Mouse (Mus musculus): Measurements from ENCODE around the gene Gm49393. TPM values are rescaled to one million over a fixed set of nuclear protein-coding genes. Genes with fewer than 3 reads are reported as not detected.

Gm49393 gene
- polyA plus RNA-seq, 1 experiment from 2014 or later = not detected

DNA sequence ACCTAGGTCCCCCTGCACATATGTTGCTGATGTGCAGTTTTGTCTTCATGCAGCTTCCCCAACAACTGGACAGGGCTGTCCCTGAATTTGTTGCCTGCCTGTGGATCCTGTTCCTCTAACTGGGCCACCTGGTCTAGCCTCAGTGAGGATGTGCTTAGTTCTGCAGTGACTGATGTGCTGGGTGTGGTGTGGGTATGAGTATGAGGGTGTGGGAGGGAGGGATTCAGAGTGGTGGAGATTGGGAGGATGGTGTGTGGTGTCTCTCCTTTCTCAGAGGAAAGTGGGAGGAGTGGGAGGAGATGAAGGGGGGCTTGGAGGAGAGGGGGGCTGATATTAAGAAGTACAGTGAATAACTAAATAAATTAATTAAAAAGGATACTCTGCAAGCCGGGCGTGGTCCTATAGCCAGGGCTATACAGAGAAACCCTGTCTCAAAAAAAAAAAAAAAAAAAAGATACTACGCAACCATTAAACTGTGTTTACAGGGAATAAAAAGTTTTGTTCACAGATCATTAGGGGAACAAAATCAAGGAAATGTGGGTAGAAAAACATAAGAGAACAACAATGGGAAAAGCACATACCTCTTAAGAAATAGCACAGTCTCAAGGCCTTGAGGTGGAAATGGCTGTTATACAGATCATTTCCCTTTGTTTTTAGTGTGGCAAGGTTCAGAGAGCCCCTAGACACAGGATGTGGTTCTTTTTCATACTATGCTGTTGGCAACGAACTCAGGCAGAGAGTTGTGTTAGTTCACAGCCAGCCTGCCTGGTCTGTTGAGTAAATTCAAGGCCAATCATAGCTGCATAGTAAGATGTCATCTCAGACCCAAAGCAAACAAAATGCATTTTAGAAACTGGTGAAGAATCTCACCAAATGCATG lies 86.9 kb downstream of the Gm49393 start:
- no peak overlapping the region for H3K27ac ChIP-seq
- no peak for ATAC-seq (ENCODE audit: insufficient number of reproducible peaks, insufficient read depth, low FRiP score, low TSS enrichment, low read depth)
- no peak overlapping the region for H3K9ac ChIP-seq
- H3K4me3 ChIP-seq = no peak overlapping the region
- H3K27me3 ChIP-seq = no peaks in the 10 kb centered on the region
- H3K36me3 ChIP-seq = no peaks in the 10 kb centered on the region
- WGBS = 85% methylated on average over 4 of the region's 4 CpGs
- H3K9me3 ChIP-seq = no peaks in the 10 kb centered on the region
- no peak overlapping the region for H3K4me2 ChIP-seq
- no peaks in the 10 kb centered on the region for H3K4me1 ChIP-seq

DNA sequence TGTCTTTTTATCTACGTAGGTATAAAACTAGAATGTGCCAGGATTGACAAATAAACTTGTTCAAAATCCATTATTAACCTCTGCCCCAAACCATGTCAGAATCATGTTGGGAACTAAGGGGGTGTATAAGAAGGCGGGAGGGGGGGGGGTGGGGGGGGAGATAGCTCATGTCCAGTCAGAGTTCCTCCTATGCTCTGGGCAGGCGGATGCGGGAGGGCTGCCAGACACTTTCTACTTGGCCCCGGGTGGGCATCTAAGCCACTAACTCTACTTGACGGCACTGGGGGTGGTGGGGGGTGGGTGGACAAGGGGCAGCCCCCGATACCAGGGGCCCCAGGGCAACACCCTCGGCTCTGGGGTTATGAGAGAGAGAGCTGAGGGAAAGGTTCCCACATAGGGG lies 92.2 kb downstream of the Gm49393 start:
- Histone ChIP-seq H3K27me3 (no peaks in the 10 kb centered on the region), H3K36me3 (no peaks in the 10 kb centered on the region), H3K4me2 (no peak overlapping the region), H3K4me3 (no peak overlapping the region), H3K9ac (no peak overlapping the region), H3K27ac (no peak overlapping the region), H3K9me3 (no peaks in the 10 kb centered on the region), H3K4me1 (no peaks in the 10 kb centered on the region)
- ATAC-seq (ENCODE audit: insufficient number of reproducible peaks, insufficient read depth, low FRiP score, low TSS enrichment, low read depth) = no peak
- 80% methylated on average over 8 of the region's 8 CpGs for WGBS

DNA sequence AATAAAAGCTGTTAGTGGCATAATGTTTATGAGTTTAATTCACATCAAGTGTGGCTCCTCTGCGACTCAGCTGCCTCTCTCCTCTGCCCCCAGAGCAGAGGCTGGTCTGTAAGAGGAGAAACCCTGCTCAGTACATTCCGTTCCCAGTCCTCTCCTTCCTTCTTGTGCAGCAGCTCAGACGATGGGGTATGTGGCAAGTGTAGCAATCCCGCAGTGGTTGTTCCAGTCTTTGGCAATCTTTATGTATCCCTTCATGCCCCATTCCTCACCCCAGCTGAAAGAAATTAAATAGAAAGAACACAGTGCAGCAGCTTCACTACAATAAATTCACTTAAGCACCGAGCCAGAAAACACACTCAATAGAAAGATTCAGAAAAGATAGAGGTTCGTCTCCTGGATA lies 92.7 kb downstream of the Gm49393 start:
- Histone ChIP-seq H3K27ac (no peak overlapping the region), H3K4me2 (no peak overlapping the region), H3K9me3 (no peaks in the 10 kb centered on the region), H3K4me1 (no peaks in the 10 kb centered on the region), H3K36me3 (no peaks in the 10 kb centered on the region), H3K4me3 (no peak overlapping the region), H3K9ac (no peak overlapping the region), H3K27me3 (no peaks in the 10 kb centered on the region)
- no peak for ATAC-seq (ENCODE audit: insufficient number of reproducible peaks, insufficient read depth, low FRiP score, low TSS enrichment, low read depth)
- WGBS = 68% methylated on average over 6 of the region's 6 CpGs

DNA sequence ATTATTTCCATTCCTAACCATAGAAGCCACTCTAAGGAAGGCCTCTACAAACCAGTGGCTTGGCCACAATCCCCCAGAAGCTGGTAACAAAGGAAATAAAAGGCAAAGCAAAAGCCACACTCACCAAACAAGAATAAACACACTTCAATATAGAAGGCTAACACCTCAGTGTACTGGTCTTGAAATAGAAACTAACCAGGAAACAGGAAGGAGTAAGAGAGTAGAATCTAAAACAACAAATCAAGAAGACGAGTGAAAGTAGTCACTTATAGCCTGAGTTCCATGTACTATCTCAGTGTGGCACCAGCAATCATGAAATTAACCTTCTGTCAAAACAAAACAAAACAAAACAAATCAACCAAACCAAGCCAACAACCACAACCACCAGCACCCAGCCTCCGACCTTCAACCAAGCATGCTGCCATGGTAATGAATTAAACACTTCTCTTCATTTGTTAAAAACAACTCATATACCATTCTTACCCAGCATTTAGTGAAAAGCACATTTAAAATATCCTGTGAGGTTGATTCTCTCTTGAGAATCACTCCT lies 96.0 kb downstream of the Gm49393 start:
- 66% methylated on average over 2 of the region's 2 CpGs for WGBS
- no peaks in the 10 kb centered on the region for H3K36me3 ChIP-seq
- ATAC-seq (ENCODE audit: insufficient number of reproducible peaks, insufficient read depth, low FRiP score, low TSS enrichment, low read depth) = no peak
- H3K4me3 ChIP-seq = no peak overlapping the region
- no peaks in the 10 kb centered on the region for H3K4me1 ChIP-seq
- H3K9ac ChIP-seq = no peak overlapping the region
- no peaks in the 10 kb centered on the region for H3K27me3 ChIP-seq
- H3K4me2 ChIP-seq = no peak overlapping the region
- H3K9me3 ChIP-seq = no peaks in the 10 kb centered on the region
- no peak overlapping the region for H3K27ac ChIP-seq

DNA sequence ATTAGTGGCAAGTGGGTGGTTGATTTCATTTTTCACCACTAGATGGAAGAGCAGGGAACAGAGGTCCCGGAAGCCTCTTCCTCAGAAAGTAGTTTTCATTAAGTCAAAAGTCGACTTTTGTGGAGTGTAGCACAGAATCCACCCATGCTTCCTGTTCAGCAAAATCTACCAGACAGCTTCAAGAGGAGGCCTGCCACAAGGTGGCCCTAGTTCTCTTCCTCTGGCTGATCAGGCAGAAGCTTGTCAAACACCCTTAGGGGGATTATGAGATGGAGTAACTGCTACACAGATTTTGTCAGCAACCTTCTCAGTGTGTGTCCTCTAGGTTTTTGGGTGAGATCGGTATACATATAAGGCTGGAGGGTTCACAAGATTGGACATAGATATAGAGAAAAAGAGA lies 109.3 kb downstream of the Gm49393 start:
- Histone ChIP-seq H3K36me3 (no peaks in the 10 kb centered on the region), H3K9me3 (no peaks in the 10 kb centered on the region), H3K27me3 (no peaks in the 10 kb centered on the region), H3K27ac (no peak overlapping the region), H3K4me2 (no peak overlapping the region), H3K9ac (no peak overlapping the region), H3K4me3 (no peak overlapping the region), H3K4me1 (no peaks in the 10 kb centered on the region)
- 61% methylated on average over 3 of the region's 3 CpGs for WGBS
- no peak for ATAC-seq (ENCODE audit: insufficient number of reproducible peaks, insufficient read depth, low FRiP score, low TSS enrichment, low read depth)

DNA sequence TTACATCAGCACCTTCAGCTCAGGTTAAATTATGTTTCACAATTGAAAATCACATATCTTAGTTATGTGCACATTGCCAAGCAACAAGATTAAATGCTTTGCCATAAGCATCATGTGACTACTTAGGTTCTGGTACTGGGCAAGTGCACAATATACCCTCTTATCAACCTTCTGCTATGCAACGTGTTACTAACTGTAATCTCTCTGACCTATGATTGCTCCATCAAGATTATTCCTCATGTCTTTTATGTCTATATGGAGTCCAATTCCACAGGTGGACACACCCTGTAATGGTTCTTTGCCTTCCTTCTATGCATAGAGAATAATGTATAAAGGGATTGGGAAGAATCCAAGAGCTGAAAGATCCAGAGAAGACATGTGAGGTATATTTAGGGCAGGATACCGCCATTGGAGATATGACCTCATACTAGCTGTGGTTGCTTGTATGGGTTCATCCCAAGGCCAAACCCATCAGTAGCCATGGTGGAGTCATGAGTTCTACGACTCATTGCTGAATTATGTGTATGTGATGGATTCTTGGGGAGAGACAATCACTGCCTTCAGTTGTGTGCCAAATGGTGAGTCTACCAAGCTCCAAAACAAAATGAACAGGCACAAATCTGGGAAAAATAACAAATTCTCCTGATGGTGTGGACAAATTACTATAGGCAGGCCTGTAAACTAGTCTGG lies 114.8 kb downstream of the Gm49393 start:
- Histone ChIP-seq H3K36me3 (no peaks in the 10 kb centered on the region), H3K27ac (no peak overlapping the region), H3K9ac (no peak overlapping the region), H3K4me1 (no peaks in the 10 kb centered on the region), H3K4me2 (no peak overlapping the region), H3K4me3 (no peak overlapping the region), H3K9me3 (no peaks in the 10 kb centered on the region), H3K27me3 (no peaks in the 10 kb centered on the region)
- WGBS = 71% methylated on average over 3 of the region's 3 CpGs
- ATAC-seq (ENCODE audit: insufficient number of reproducible peaks, insufficient read depth, low FRiP score, low TSS enrichment, low read depth) = no peak

DNA sequence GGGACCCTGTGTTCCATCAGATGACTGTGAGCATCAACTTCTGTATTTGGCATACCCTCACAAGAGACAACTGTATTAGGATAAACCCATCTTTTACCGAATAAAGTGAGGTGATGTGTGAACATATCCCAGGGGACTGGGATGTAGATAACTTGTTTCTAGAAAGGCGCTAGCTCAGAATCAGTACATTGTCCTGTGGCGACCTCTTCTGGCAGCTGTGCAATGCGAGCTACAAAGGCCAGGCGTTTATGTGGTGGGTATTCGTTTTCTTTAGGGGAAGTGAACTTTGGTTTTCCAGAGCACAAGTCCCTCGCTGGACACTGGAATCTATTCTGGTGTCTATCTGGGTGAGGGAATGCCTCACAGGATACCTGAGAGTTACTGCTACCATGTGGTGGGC lies 115.9 kb downstream of the Gm49393 start:
- Histone ChIP-seq H3K27ac (no peak overlapping the region), H3K4me1 (no peaks in the 10 kb centered on the region), H3K36me3 (no peaks in the 10 kb centered on the region), H3K4me3 (no peak overlapping the region), H3K9me3 (no peaks in the 10 kb centered on the region), H3K4me2 (no peak overlapping the region), H3K27me3 (no peaks in the 10 kb centered on the region), H3K9ac (no peak overlapping the region)
- 11% methylated on average over 7 of the region's 7 CpGs for WGBS
- ATAC-seq (ENCODE audit: insufficient number of reproducible peaks, insufficient read depth, low FRiP score, low TSS enrichment, low read depth) = no peak

DNA sequence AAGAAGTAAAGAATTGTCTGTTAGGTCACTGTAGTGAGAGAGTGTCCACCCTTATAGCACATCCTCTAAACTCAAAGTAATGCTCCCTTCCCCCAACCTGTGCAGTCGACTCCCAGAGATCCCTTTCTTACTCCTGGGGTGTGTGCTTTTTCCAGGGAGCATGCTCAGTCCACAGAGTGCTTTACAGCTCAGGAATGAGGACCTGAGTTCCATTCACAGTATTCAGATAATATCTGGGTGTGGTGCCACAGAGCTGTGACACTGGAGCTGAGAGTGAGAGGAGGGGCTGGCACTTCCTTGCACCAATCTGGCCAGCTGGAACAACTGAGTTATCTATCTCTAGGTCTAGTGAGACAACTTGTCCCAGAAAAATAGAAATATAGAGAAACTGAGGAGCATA lies 121.7 kb downstream of the Gm49393 start:
- Histone ChIP-seq H3K36me3 (no peaks in the 10 kb centered on the region), H3K9me3 (no peaks in the 10 kb centered on the region), H3K4me3 (no peak overlapping the region), H3K27me3 (no peaks in the 10 kb centered on the region), H3K9ac (no peak overlapping the region), H3K4me1 (no peaks in the 10 kb centered on the region), H3K27ac (no peak overlapping the region), H3K4me2 (no peak overlapping the region)
- 55% methylated on average over 1 of the region's 1 CpGs for WGBS
- no peak for ATAC-seq (ENCODE audit: insufficient number of reproducible peaks, insufficient read depth, low FRiP score, low TSS enrichment, low read depth)

DNA sequence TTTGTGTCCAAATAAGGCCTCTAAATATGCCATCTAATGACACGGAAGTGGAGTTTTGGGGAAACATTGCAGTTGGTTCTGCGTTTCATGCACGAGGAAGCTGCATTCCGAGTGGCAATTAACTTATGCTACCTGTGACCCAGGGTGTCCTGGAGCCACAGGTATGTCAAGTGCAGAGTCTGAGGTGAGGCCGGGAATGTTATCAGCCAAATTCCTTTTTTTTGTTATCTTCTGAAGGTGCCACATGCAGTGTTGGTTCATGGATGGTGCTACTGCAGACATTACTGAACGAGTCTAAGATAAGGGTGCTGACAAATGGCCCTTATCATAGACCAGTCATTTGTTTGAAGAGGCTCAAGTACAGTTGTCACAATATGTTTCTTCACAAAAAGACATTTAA lies 122.6 kb downstream of the Gm49393 start:
- no peak overlapping the region for H3K9ac ChIP-seq
- no peaks in the 10 kb centered on the region for H3K36me3 ChIP-seq
- H3K27me3 ChIP-seq = no peaks in the 10 kb centered on the region
- no peak overlapping the region for H3K4me3 ChIP-seq
- no peak overlapping the region for H3K4me2 ChIP-seq
- H3K27ac ChIP-seq = no peak overlapping the region
- no peaks in the 10 kb centered on the region for H3K9me3 ChIP-seq
- H3K4me1 ChIP-seq = no peaks in the 10 kb centered on the region
- 84% methylated on average over 6 of the region's 6 CpGs for WGBS
- ATAC-seq (ENCODE audit: insufficient number of reproducible peaks, insufficient read depth, low FRiP score, low TSS enrichment, low read depth) = no peak

DNA sequence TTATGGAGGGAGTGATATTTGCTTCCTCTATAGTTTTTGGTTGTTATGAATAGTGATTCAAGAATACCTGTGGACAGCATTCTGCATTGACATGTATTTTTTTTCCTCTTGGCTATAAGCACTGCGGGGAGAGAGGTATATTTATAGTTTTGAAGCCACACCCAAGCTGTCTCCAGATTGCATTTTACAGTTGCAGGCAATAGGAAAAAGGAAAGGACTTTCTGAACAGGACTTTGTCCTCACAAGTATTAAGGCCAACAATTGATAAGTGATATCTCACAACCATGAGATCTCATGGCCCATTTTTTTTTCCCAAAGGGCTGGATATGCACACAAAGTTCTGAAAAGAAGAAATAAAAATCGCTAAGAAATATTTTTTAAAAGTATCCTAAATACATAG lies 125.7 kb downstream of the Gm49393 start:
- Histone ChIP-seq H3K9ac (no peak overlapping the region), H3K4me3 (no peak overlapping the region), H3K9me3 (no peaks in the 10 kb centered on the region), H3K36me3 (no peaks in the 10 kb centered on the region), H3K27me3 (no peaks in the 10 kb centered on the region), H3K4me1 (no peaks in the 10 kb centered on the region), H3K27ac (no peak overlapping the region), H3K4me2 (no peak overlapping the region)
- no peak for ATAC-seq (ENCODE audit: insufficient number of reproducible peaks, insufficient read depth, low FRiP score, low TSS enrichment, low read depth)
- 73% methylated on average over 2 of the region's 2 CpGs for WGBS
